9 mouse cellular contexts compared by ENCODE assay signal in genomic region chr2:35282214-35282613, GRCm38 (mm10). TPM values are rescaled to one million over a fixed set of nuclear protein-coding genes. Genes with fewer than 3 reads are reported as not detected.
DNase-seq lines count a peak whose midpoint lies in the region; ATAC-seq and TF ChIP-seq lines count a peak whose summit lies in the region.
"Had no signal": no experiment of that assay in that cellular context is flagged by ENCODE, and none has a peak within 500 bp of the region (broad histone marks: within the 10 kb centered on the region; RNA-seq: fewer than 3 reads in every experiment).

No protein-coding gene starts in this region.

- peak overlapping the region; percentile 57 for H3K4me2 ChIP-seq in hindbrain, embryonic 12.5 days (replicated peaks)
- peak overlapping the region; percentile 49 for H3K4me2 ChIP-seq in liver, embryonic 14.5 days (ENCODE audit: low read depth)

- H3K4me1 ChIP-seq in hindbrain, embryonic 12.5 days = peaks cover 11% of the 10 kb centered on the region
- peaks cover 0 to 12% of the 10 kb centered on the region in 2 experiments; a peak in 2 of 4 replicates for H3K4me1 ChIP-seq in liver, embryonic 14.5 days (replicated peaks; ENCODE audit: control insufficient read depth in 2 of 2, insufficient read depth in 2 of 2, low read length in 1 of 2)

- no peak for DNase-seq in left cerebral cortex, adult 2 months (ENCODE audit: extremely low spot score in 1 of 2, low spot score in 2 of 2)
- no peak for DNase-seq in left cerebral cortex, adult 8-10 months (ENCODE audit: low spot score in 2 of 2)
- peak; percentile 83 to 84 for DNase-seq in gastrocnemius, adult 8-10 months (ENCODE audit: low spot score in 2 of 2)
- DNase-seq in liver, embryonic 14.5 days (ENCODE audit: low read depth in 3 of 3, low spot score in 3 of 3) = no peak
- DNase-seq in neural tube, embryonic 10.5 days (ENCODE audit: extremely low spot score, low spot score) = peak; percentile 38
- DNase-seq in cerebellum, postnatal 14 days = no peak

- intact Hi-C loops in left cerebral cortex, adult 2 months (cut with DNase I) = no loop called here

- no peaks in the 10 kb centered on the region for H3K36me3 ChIP-seq in hindbrain, embryonic 12.5 days
- H3K36me3 ChIP-seq in liver, embryonic 14.5 days (replicated peaks; ENCODE audit: control insufficient read depth, insufficient read depth, low read depth) = no peaks in the 10 kb centered on the region
- H3K36me3 ChIP-seq: G1E had no signal

- H3K27me3 ChIP-seq in hindbrain, embryonic 12.5 days = peaks cover 36% of the 10 kb centered on the region
- H3K27me3 ChIP-seq in liver, embryonic 14.5 days (ENCODE audit: control insufficient read depth, insufficient read depth, low read length) = peaks cover 18% of the 10 kb centered on the region

- 3% methylated on average over 32 of the region's 32 CpGs for WGBS in hindbrain, embryonic 12.5 days
- 3% methylated on average over 32 of the region's 32 CpGs for WGBS in liver, embryonic 14.5 days (ENCODE audit: insufficient replicate concordance)

- H3K9me3 ChIP-seq in hindbrain, embryonic 12.5 days (replicated peaks) = no peaks in the 10 kb centered on the region
- H3K9me3 ChIP-seq in liver, embryonic 14.5 days (ENCODE audit: control insufficient read depth, low read length) = no peaks in the 10 kb centered on the region
- H3K9me3 ChIP-seq: G1E had no signal

- ATAC-seq in hindbrain, embryonic 12.5 days (ENCODE audit: low FRiP score) = no peak
- peak; percentile 38; the same call in 1 of the 2 replicates for ATAC-seq in liver, embryonic 14.5 days (ENCODE audit: insufficient read depth)
- no peak for ATAC-seq in inflammation-experienced regulatory T-cells, adult 6 months

- H3K4me3 ChIP-seq in left cerebral cortex, adult 2 months = peak overlapping the region; percentile 26
- H3K4me3 ChIP-seq in hindbrain, embryonic 12.5 days = peak overlapping the region; percentile 27
- H3K4me3 ChIP-seq in liver, embryonic 14.5 days (ENCODE audit: insufficient read depth in 1 of 2, low read depth in 2 of 2, low read length in 2 of 2) = peak overlapping the region; percentile 2 to 46; a peak in 3 of 4 replicates

- TF ChIP-seq EP300 in liver, embryonic 14.5 days (IDR thresholded peaks at IDR 0.05; ENCODE audit: low read depth) = no peak

- H3K27ac ChIP-seq in left cerebral cortex, adult 2 months = no peak overlapping the region; the same call in 1 of the 2 replicates
- H3K27ac ChIP-seq in hindbrain, embryonic 12.5 days = no peak overlapping the region
- no peak overlapping the region for H3K27ac ChIP-seq in liver, embryonic 14.5 days

- no peak for TF ChIP-seq CTCF in left cerebral cortex, adult 2 months (IDR thresholded peaks at IDR 0.05)
- TF ChIP-seq CTCF in liver, embryonic 14.5 days (IDR thresholded peaks at IDR 0.05; ENCODE audit: low read depth) = no peak

- peak overlapping the region; percentile 47 for H3K9ac ChIP-seq in hindbrain, embryonic 12.5 days
- H3K9ac ChIP-seq in liver, embryonic 14.5 days (replicated peaks) = no peak overlapping the region

RNA-seq across cellular contexts. Expression of gene Gsn, which starts 26.0 kb away (rescaled TPM):
- total RNA-seq in left cerebral cortex, adult 2 months (2021) = 10 to 100 TPM; 37.6 to 38.2 TPM
- 10 to 100 TPM; 49.8 to 64.6 (median 59.3) TPM for total RNA-seq in left cerebral cortex, adult 8-10 months (2022)
- total RNA-seq in gastrocnemius, adult 8-10 months (2022) = 100 to 1,000 TPM; 276 to 604 (median 428) TPM
- polyA plus RNA-seq in hindbrain, embryonic 12.5 days (2016; fragmentation: Nextera tagmentation; extraction: Ambion mirVana) = 72.4 and 80.2 TPM in 2 replicates
- polyA plus RNA-seq in liver, embryonic 14.5 days (2012; rRNA removed) = 71.0 and 81.0 TPM in 2 replicates
- 83.0 and 115 TPM in 2 replicates for polyA plus RNA-seq in liver, embryonic 14.5 days (2014; fragmentation: Nextera tagmentation; extraction: Ambion mirVana)
- 10 to 100 TPM; 16.2 to 28.8 (median 25.4) TPM for polyA plus RNA-seq in inflammation-experienced regulatory T-cells, adult 6 months (2017; shearing (Covaris generic))

RNA-seq across cellular contexts. Expression of gene Stom, which starts 54.6 kb away (rescaled TPM):
- total RNA-seq in left cerebral cortex, adult 2 months (2021) = 1 to 10 TPM; 6.3 to 6.7 TPM
- total RNA-seq in left cerebral cortex, adult 8-10 months (2022) = 10 to 100 TPM in 2 of 4 experiments, 1 to 10 TPM in 2; 9.5 to 12.0 (median 10.4) TPM
- 10 to 100 TPM; 25.3 to 27.8 (median 26.6) TPM for total RNA-seq in gastrocnemius, adult 8-10 months (2022)
- 16.6 and 17.0 TPM in 2 replicates for polyA plus RNA-seq in hindbrain, embryonic 12.5 days (2016; fragmentation: Nextera tagmentation; extraction: Ambion mirVana)
- polyA plus RNA-seq in liver, embryonic 14.5 days (2012; rRNA removed) = 68.4 and 77.0 TPM in 2 replicates
- 149 and 166 TPM in 2 replicates for polyA plus RNA-seq in liver, embryonic 14.5 days (2014; fragmentation: Nextera tagmentation; extraction: Ambion mirVana)
- polyA plus RNA-seq in inflammation-experienced regulatory T-cells, adult 6 months (2017; shearing (Covaris generic)) = 1 to 10 TPM; 1.7 to 4.9 (median 1.8) TPM

Comparison
In these comparisons a context has a peak if more than half of its experiments do, and no peak if none do; other contexts are left out.
1. DNase-seq: peak in gastrocnemius, adult 8-10 months (2 of 2) and neural tube, embryonic 10.5 days (single experiment); none in left cerebral cortex, adult 2 months (0 of 2), left cerebral cortex, adult 8-10 months (0 of 2), liver, embryonic 14.5 days (0 of 3) and cerebellum, postnatal 14 days (0 of 2).
2. RNA of gene Gsn, which starts 26.0 kb away (total RNA-seq): 276 to 604 TPM in gastrocnemius, adult 8-10 months; 49.8 to 64.6 TPM in left cerebral cortex, adult 8-10 months and 37.6 to 38.2 TPM in left cerebral cortex, adult 2 months; every median in the first group is over 4 times any median in the second.
3. Peak in every context shown above with its lines, with median percentiles within 50 percentile points of each other: H3K4me3 ChIP-seq.